Mouse (Mus musculus) neural tube, embryonic 15.5 days (tissue): ENCODE results near the gene Crebl2. TPM values are rescaled to one million over a fixed set of nuclear protein-coding genes. Genes with fewer than 3 reads are reported as not detected.

ENCODE experiments used
- ATAC-seq: fragments of 200-750 bp; cut with Nextera tagmentation; 2 replicates; pipeline ENCODE4 v1.8.0; 2017; ENCODE audit warnings: mild to moderate bottlenecking, moderate TSS enrichment, moderate library complexity; ENCODE audit not compliant: low FRiP score
- H3K27ac ChIP-seq: fragments of 300-500 bp; sonication (generic); replicated peaks from 2 replicates; pipeline ENCODE4 v1.5.1; 2015; ENCODE audit warnings: mild to moderate bottlenecking, inconsistent platforms
- H3K27me3 ChIP-seq: fragments of 300-500 bp; sonication (generic); replicated peaks from 2 replicates; pipeline ENCODE4 v1.6.1; 2015; ENCODE audit warnings: inconsistent platforms
- H3K36me3 ChIP-seq: fragments of 300-500 bp; sonication (generic); 2 replicates; pipeline ENCODE4 v1.6.1; 2015; ENCODE audit warnings: inconsistent platforms
- H3K4me1 ChIP-seq: fragments of 300-500 bp; sonication (generic); 2 replicates; pipeline ENCODE4 v1.6.1; 2015; ENCODE audit warnings: inconsistent platforms
- H3K4me2 ChIP-seq: fragments of 300-500 bp; sonication (generic); 2 replicates; pipeline ENCODE4 v1.6.1; 2015; ENCODE audit warnings: inconsistent platforms, mild to moderate bottlenecking, moderate library complexity
- H3K4me3 ChIP-seq: fragments of 300-500 bp; sonication (generic); replicated peaks from 2 replicates; pipeline ENCODE4 v1.5.1; 2015; ENCODE audit warnings: mild to moderate bottlenecking, inconsistent platforms
- H3K9ac ChIP-seq: fragments of 300-500 bp; sonication (generic); replicated peaks from 2 replicates; pipeline ENCODE4 v1.6.1; 2015; ENCODE audit warnings: mild to moderate bottlenecking, inconsistent platforms
- H3K9me3 ChIP-seq: fragments of 300-500 bp; sonication (generic); replicated peaks from 2 replicates; pipeline ENCODE4 v1.6.1; 2016; ENCODE audit warnings: inconsistent platforms
- WGBS: fragments of 180-500 bp; shearing (Covaris S2); methylation state at CpG from one replicate; pipeline ENCODE4 v1.1.7; 2015; ENCODE audit warnings: mixed read lengths; 5-methylcytosine and 5-hydroxymethylcytosine counted together
- polyA plus RNA-seq: library from polyadenylated mRNA; unstranded; fragments of >200 nt; fragmentation: Nextera tagmentation; extraction: Ambion mirVana; gene quantifications from 2 replicates; pipeline ENCODE4 v1.2.1, GENCODE M21; 2015

The Crebl2 gene
- polyA plus RNA-seq, 1 experiment from 2014 or later = 4.6 TPM

- Histone ChIP-seq H3K4me3 (peak overlapping the region; percentile 69), H3K27me3 (no peaks in the 10 kb centered on the region), H3K36me3 (no peaks in the 10 kb centered on the region), H3K9me3 (no peaks in the 10 kb centered on the region), H3K9ac (peak overlapping the region; percentile 72), H3K4me1 (peaks cover 18% of the 10 kb centered on the region), H3K27ac (peak overlapping the region; percentile 87), H3K4me2 (peak overlapping the region; percentile 73)
- 3% methylated on average over 10 of the region's 10 CpGs for WGBS
- ATAC-seq = no peak
These were observed 822 bp downstream of the Crebl2 start for GRCm38 (mm10) chr6:134830776-134831175.

GRCm38 (mm10) chr6:134834585-134835251, 4.8 kb downstream of the Crebl2 start:
- peaks cover 7% of the 10 kb centered on the region; the same call in 1 of the 2 replicates for H3K36me3 ChIP-seq
- no peak overlapping the region for H3K4me2 ChIP-seq
- H3K27ac ChIP-seq = no peak overlapping the region
- H3K9me3 ChIP-seq = no peaks in the 10 kb centered on the region
- no peak for ATAC-seq
- WGBS = 80% methylated on average over 9 of the region's 9 CpGs
- no peak overlapping the region for H3K4me3 ChIP-seq
- H3K27me3 ChIP-seq = no peaks in the 10 kb centered on the region
- no peak overlapping the region for H3K9ac ChIP-seq
- H3K4me1 ChIP-seq = peaks cover 10% of the 10 kb centered on the region

GRCm38 (mm10) chr6:134838111-134838510, 8.2 kb downstream of the Crebl2 start:
- H3K4me3 ChIP-seq = no peak overlapping the region
- H3K4me2 ChIP-seq = no peak overlapping the region
- H3K9me3 ChIP-seq = no peaks in the 10 kb centered on the region
- WGBS = 93% methylated on average over 4 of the region's 4 CpGs
- ATAC-seq = no peak
- H3K36me3 ChIP-seq = peaks cover 7% of the 10 kb centered on the region; the same call in 1 of the 2 replicates
- no peaks in the 10 kb centered on the region for H3K4me1 ChIP-seq
- no peaks in the 10 kb centered on the region for H3K27me3 ChIP-seq
- no peak overlapping the region for H3K27ac ChIP-seq
- H3K9ac ChIP-seq = no peak overlapping the region

GRCm38 (mm10) chr6:134840346-134840745, 10.4 kb downstream of the Crebl2 start:
- Histone ChIP-seq H3K9ac (no peak overlapping the region), H3K9me3 (no peaks in the 10 kb centered on the region), H3K27ac (no peak overlapping the region), H3K27me3 (no peaks in the 10 kb centered on the region), H3K4me3 (no peak overlapping the region), H3K36me3 (peaks cover 7% of the 10 kb centered on the region; the same call in 1 of the 2 replicates), H3K4me2 (no peak overlapping the region), H3K4me1 (no peaks in the 10 kb centered on the region)
- ATAC-seq = no peak
- WGBS = 78% methylated on average over 2 of the region's 2 CpGs

- no peak overlapping the region for H3K4me3 ChIP-seq
- no peak for ATAC-seq
- no peaks in the 10 kb centered on the region for H3K9me3 ChIP-seq
- no peak overlapping the region for H3K27ac ChIP-seq
- H3K27me3 ChIP-seq = no peaks in the 10 kb centered on the region
- H3K4me1 ChIP-seq = no peaks in the 10 kb centered on the region
- 87% methylated on average over 4 of the region's 4 CpGs for WGBS
- H3K36me3 ChIP-seq = peaks cover 9% of the 10 kb centered on the region; the same call in 1 of the 2 replicates
- no peak overlapping the region for H3K9ac ChIP-seq
- no peak overlapping the region for H3K4me2 ChIP-seq
These were observed 15.8 kb downstream of the Crebl2 start for GRCm38 (mm10) chr6:134845726-134846125.

GRCm38 (mm10) chr6:134846308-134846707, 16.4 kb downstream of the Crebl2 start:
- Histone ChIP-seq H3K27ac (no peak overlapping the region), H3K9me3 (no peaks in the 10 kb centered on the region), H3K4me1 (no peaks in the 10 kb centered on the region), H3K27me3 (no peaks in the 10 kb centered on the region), H3K4me2 (no peak overlapping the region), H3K4me3 (no peak overlapping the region), H3K36me3 (peaks cover 15% of the 10 kb centered on the region), H3K9ac (no peak overlapping the region)
- WGBS = 87% methylated on average over 6 of the region's 6 CpGs
- no peak for ATAC-seq

GRCm38 (mm10) chr6:134847550-134847949, 17.6 kb downstream of the Crebl2 start:
- ATAC-seq = no peak; the same call in 1 of the 2 replicates
- 95% methylated on average over 4 of the region's 4 CpGs for WGBS
- no peak overlapping the region for H3K4me2 ChIP-seq

GRCm38 (mm10) chr6:134848197-134848890, 18.4 kb downstream of the Crebl2 start:
- peaks cover 26% of the 10 kb centered on the region for H3K36me3 ChIP-seq
- H3K27me3 ChIP-seq = no peaks in the 10 kb centered on the region
- H3K9me3 ChIP-seq = no peaks in the 10 kb centered on the region
- H3K4me3 ChIP-seq = no peak overlapping the region
- H3K27ac ChIP-seq = no peak overlapping the region
- WGBS = 73% methylated on average over 5 of the region's 5 CpGs
- no peak overlapping the region for H3K4me2 ChIP-seq
- no peaks in the 10 kb centered on the region for H3K4me1 ChIP-seq
- ATAC-seq = no peak
- no peak overlapping the region for H3K9ac ChIP-seq

More at GRCm38 (mm10) chr6:134847550-134847949, 17.6 kb downstream of the Crebl2 start:
- no peaks in the 10 kb centered on the region for H3K4me1 ChIP-seq
- H3K36me3 ChIP-seq = peaks cover 20% of the 10 kb centered on the region
- no peak overlapping the region for H3K27ac ChIP-seq
- no peaks in the 10 kb centered on the region for H3K9me3 ChIP-seq
- H3K4me3 ChIP-seq = no peak overlapping the region
- H3K9ac ChIP-seq = no peak overlapping the region
- no peaks in the 10 kb centered on the region for H3K27me3 ChIP-seq

- Histone ChIP-seq H3K27me3 (no peaks in the 10 kb centered on the region), H3K9me3 (no peaks in the 10 kb centered on the region), H3K4me2 (no peak overlapping the region), H3K9ac (no peak overlapping the region), H3K4me1 (no peaks in the 10 kb centered on the region), H3K4me3 (no peak overlapping the region), H3K27ac (no peak overlapping the region), H3K36me3 (peaks cover 26% of the 10 kb centered on the region)
- 83% methylated on average over 2 of the region's 2 CpGs for WGBS
- no peak for ATAC-seq
These were observed 19.5 kb downstream of the Crebl2 start for GRCm38 (mm10) chr6:134849461-134849860.

- no peaks in the 10 kb centered on the region for H3K9me3 ChIP-seq
- 82% methylated on average over 3 of the region's 3 CpGs for WGBS
- H3K4me1 ChIP-seq = no peaks in the 10 kb centered on the region
- ATAC-seq = no peak
- H3K27ac ChIP-seq = no peak overlapping the region
- H3K36me3 ChIP-seq = peaks cover 26% of the 10 kb centered on the region
- H3K4me3 ChIP-seq = no peak overlapping the region
- no peaks in the 10 kb centered on the region for H3K27me3 ChIP-seq
- H3K9ac ChIP-seq = no peak overlapping the region
- H3K4me2 ChIP-seq = no peak overlapping the region
These were observed 20.0 kb downstream of the Crebl2 start for GRCm38 (mm10) chr6:134849985-134850384.

- Histone ChIP-seq H3K9ac (no peak overlapping the region), H3K36me3 (peaks cover 42% of the 10 kb centered on the region), H3K27me3 (no peaks in the 10 kb centered on the region), H3K4me3 (no peak overlapping the region), H3K27ac (no peak overlapping the region), H3K4me2 (no peak overlapping the region), H3K9me3 (no peaks in the 10 kb centered on the region), H3K4me1 (no peaks in the 10 kb centered on the region)
- WGBS = 53% methylated on average over 5 of the region's 5 CpGs
- ATAC-seq = peak; percentile 63; the same call in 1 of the 2 replicates
These were observed 24.8 kb downstream of the Crebl2 start for GRCm38 (mm10) chr6:134854782-134855181.

- WGBS = 84% methylated on average over 16 of the region's 16 CpGs
- ATAC-seq = no peak
- no peaks in the 10 kb centered on the region for H3K27me3 ChIP-seq
- H3K9ac ChIP-seq = no peak overlapping the region
- no peak overlapping the region for H3K27ac ChIP-seq
- no peak overlapping the region for H3K4me3 ChIP-seq
- H3K4me2 ChIP-seq = no peak overlapping the region
- H3K9me3 ChIP-seq = no peaks in the 10 kb centered on the region
- peaks cover 32% of the 10 kb centered on the region for H3K36me3 ChIP-seq
- H3K4me1 ChIP-seq = no peaks in the 10 kb centered on the region
These were observed 26.0 kb downstream of the Crebl2 start for GRCm38 (mm10) chr6:134855926-134856325.
